Mouse (Mus musculus) MEL (cell line): Measurements from ENCODE around the gene Celsr1. TPM values are rescaled to one million over a fixed set of nuclear protein-coding genes. Genes with fewer than 3 reads are reported as not detected.

ENCODE experiments used
- polyA plus RNA-seq, 2 experiments: library from polyadenylated mRNA; stranded (reverse) in 1 of 2; unstranded in 1 of 2; fragments of >175 nt in 1 of 2; fragments of >200 nt in 1 of 2; gene quantifications; 2 replicates each; pipeline versions ENCODE4 v1.2.1 to v1.2.4; 2012; ENCODE audit warnings: low replicate concordance in 2 of 2, low read depth in 1 of 2; ENCODE audit not compliant: insufficient read length in 2 of 2, insufficient read depth in 1 of 2, missing spikeins in 1 of 2
- total RNA-seq: library from RNA; depleted of rRNA; stranded (reverse); fragments of 300-350 nt; gene quantifications from 2 replicates; pipeline ENCODE4 v1.2.3, GENCODE M21; 2012; rRNA removed

Gene Celsr1
- total and polyA plus RNA-seq, 3 experiments: 0.12 to 0.42 TPM; not detected in 1

Other genes starting within 250 kb of the Celsr1 start
- 30.5 and 34.4 TPM in 2 replicates for gene Cdpf1, start 222.1 kb downstream of the Celsr1 start, total RNA-seq
- 10 to 100 TPM in 1 of 2 experiments, not detected in 1; 44.0 TPM for gene Cdpf1, start 222.1 kb downstream of the Celsr1 start, polyA plus RNA-seq
- gene Pkdrej, start 212.0 kb downstream of the Celsr1 start, total RNA-seq: 0.20 and 0.27 TPM in 2 replicates
- under 1 TPM in 1 of 2 experiments, not detected in 1; 0.56 TPM for gene Pkdrej, start 212.0 kb downstream of the Celsr1 start, polyA plus RNA-seq
- gene Ttc38, start 201.5 kb downstream of the Celsr1 start, total RNA-seq: 1.8 and 2.1 TPM in 2 replicates
- gene Ttc38, start 201.5 kb downstream of the Celsr1 start, polyA plus RNA-seq: 1 to 10 TPM in 1 of 2 experiments, not detected in 1; 4.2 TPM
- 22.6 and 24.1 TPM in 2 replicates for gene Gtse1, start 174.0 kb downstream of the Celsr1 start, total RNA-seq
- 10 to 100 TPM in 1 of 2 experiments, not detected in 1; 38.3 TPM for gene Gtse1, start 174.0 kb downstream of the Celsr1 start, polyA plus RNA-seq
- 19.1 and 21.9 TPM in 2 replicates for gene Trmu, start 154.5 kb downstream of the Celsr1 start, total RNA-seq
- gene Trmu, start 154.5 kb downstream of the Celsr1 start, polyA plus RNA-seq: 10 to 100 TPM in 1 of 2 experiments, not detected in 1; 22.2 TPM
- 34.1 and 43.1 TPM in 2 replicates for gene Gramd4, start 23.9 kb upstream of the Celsr1 start, total RNA-seq
- gene Gramd4, start 23.9 kb upstream of the Celsr1 start, polyA plus RNA-seq: 10 to 100 TPM; 35.2 to 38.0 TPM
- gene Cerk, start 152.4 kb upstream of the Celsr1 start, total RNA-seq: 3.8 and 4.1 TPM in 2 replicates
- 1 to 10 TPM in 1 of 2 experiments, not detected in 1; 9.5 TPM for gene Cerk, start 152.4 kb upstream of the Celsr1 start, polyA plus RNA-seq
- gene Tbc1d22a, start 180.7 kb upstream of the Celsr1 start, total RNA-seq: 15.1 and 15.9 TPM in 2 replicates
- 10 to 100 TPM in 1 of 2 experiments, not detected in 1; 21.1 TPM for gene Tbc1d22a, start 180.7 kb upstream of the Celsr1 start, polyA plus RNA-seq